Mouse (Mus musculus) E14TG2a.4 (cell line): ENCODE results near the gene Aars2.

Source experiments
- CTCF ChIP-seq: conservative IDR thresholded peaks from 2 replicates; pipeline ENCODE4 v1.5.1; 2014; ENCODE audit warnings: low read length
- NANOG ChIP-seq: IDR thresholded peaks from 2 replicates; pipeline ENCODE4 v1.6.1; 2014; ENCODE audit warnings: borderline replicate concordance, low read length, mixed read lengths

DNA sequence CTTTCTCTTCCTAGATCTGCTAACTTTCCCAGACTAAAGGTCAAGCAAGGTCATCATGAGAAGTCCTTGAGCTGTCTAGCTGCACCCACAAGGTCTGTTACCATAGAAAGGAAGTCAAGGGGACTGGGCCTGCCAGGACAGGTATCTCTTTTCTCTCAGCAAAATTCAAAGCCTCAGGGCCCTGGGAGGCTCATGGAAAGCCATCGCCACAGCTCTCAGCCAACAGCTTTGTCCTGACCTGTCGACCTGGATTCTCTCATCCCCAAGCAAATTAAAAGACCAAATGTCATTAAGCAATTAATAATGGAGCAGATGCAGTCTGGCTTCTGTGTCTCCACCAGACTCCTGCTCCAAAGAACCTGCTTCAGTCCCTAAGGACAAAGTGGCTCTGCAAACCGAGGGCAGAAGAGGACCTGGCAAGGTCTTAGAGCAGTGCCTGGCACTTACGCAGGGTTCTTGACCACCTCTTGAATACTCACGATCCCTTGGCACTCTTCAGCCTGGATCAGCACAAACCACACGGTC is 638 bp upstream of the Aars2 start:
- TF ChIP-seq CTCF (no peak), NANOG (no peak)
